Mouse (Mus musculus) right cerebral cortex, postnatal 36 days (tissue): Measurements from ENCODE around the gene Ccr8.

Experiments
- DNase-seq, 2 experiments: peaks; one replicate each; pipeline ENCODE4 v3.0.0; 2022; ENCODE audit warnings: low spot score in 2 of 2, mixed read lengths in 1 of 2

Ccr8 gene

GRCm38 (mm10) chr9:120091696-120092238 is at the start of gene Ccr8:
TSS of gene Ccr8 (plus strand) at chr9:120092114.
- DNase-seq, result no peak

DNA sequence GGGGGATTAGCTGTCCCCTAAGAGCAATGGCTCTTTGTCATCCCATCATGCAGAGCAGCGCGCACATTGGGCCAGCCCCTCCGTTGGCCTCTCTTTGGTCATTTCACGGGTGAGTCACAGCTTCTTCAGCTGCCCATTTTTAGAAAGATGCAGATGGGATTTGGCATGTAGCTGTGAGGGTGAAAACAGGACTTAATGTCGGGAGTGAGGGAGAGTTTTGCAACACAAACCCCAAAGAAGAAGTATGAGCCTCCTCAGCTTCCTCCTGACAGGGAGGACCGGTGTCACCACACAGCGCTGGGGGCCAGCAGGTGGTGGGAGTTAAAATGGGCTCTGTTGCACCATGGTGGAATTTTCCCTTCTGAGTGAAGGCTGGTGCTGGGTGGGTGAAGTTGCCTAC is 48.8 kb upstream of the Ccr8 start:
- DNase-seq, result no peak

DNA sequence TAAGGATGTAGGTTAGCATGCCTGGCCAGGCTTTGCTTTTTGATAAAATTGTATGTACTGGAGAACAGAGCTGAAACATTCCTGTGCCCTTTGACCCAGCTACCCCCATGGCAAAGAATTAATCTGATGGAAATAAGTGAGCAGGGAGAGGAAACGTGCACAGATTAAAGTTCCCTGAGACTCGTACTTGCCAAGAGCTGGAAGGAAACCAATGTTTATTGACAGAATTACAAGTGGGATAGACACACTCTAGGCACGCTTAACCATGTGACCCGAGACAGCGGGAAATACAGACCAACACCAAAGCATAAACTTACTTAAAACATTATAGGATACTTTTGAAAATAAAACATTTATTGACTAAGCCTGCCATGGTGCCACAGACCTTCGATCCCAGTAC is 43.4 kb upstream of the Ccr8 start:
- DNase-seq, result no peak

DNA sequence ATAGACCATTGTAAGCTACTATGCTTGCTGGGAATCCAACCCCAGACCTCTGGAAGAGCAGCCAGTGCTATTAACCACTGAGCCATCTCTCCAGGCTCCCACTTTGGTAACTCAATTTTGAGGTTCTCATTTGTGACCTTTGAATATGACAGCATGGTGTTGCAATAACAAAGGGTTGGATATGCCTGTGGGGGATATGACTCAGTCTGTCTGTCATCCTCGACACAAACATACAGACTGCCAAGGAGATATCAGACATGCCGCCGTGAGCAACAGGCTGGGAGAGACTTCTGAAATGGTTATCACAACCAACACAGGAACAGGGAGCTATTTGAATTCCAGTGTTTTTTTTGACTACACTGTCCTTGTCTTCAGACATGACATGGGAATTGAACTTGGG is 42.5 kb upstream of the Ccr8 start:
- DNase-seq, result no peak

DNA sequence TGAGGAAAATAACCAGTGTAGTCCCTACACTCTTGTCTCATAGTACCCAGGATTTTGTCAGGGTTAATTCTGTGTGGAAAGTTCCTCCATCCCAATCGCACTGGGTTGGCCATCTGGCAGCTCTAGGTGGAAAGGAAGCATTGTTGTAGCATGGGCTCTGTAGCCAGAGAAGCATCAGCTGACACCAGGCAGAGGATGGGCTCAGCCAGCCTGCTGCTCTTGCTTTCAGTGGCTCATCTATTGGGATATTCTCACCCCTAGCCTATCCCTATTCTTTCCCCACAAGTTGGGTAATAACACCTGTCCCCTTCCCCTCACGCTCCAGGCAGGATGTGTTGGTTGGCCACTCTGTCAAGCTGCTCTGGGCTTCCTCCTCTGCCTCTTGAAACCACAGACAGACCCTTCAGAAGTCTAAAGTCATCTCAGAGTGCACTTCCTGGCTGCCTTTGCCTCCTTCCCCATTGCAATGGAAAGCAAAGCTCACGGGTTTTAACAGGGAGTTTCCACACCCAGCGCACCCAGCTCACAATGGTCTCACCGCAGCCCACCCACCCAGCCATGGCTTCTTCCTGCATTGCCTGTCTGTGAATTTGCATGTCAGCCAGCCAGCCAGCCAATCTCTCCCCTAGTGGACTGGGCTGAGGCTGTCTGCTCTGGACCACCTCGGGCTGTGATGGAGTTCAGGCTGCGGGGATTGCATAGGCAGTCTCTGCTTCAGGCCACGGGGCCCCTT is 37.2 kb upstream of the Ccr8 start:
- DNase-seq, result peak in 1 of 2 experiments; percentile 13

DNA sequence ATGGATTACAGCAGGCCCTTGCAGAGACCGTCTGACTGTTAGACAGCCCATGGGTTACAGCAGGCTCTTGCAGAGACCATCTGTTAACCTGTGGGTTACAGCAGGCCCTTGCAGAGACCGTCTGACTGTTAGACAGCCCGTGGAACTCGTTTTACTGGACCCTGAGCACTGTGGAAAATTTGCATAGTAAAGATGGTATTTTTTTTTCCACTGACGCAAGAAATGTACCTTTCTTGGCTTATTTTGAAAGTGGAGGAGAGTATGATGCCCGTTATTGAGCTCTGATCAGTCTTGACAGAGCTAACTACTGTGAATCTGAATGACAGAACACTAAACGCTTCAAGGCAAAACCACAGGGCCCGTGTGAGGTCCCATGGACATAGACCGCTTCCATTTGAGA is 35.7 kb upstream of the Ccr8 start:
- no peak for DNase-seq

GRCm38 (mm10) chr9:120058730-120059129 is 33.2 kb upstream of the Ccr8 start:
- DNase-seq, result no peak

DNA sequence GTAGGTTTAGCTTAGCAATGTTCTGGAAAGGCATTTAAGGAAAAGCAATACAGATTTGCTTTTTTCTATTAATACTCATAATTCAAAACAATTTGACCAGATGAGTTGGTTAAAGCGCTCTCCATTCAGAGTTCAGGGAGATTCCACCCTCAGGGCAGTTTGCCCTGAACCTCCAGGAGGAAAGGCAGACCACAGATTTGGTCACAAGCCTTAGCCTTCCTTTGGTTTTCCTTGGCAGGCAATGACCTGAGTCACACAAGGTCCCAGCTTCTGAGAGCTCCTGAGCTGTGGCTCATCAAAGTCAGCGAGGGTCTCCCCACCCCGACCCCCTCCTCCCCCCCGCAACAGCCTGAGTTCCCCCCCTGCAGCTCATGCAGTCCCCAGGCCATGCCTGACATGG is 27.6 kb upstream of the Ccr8 start:
- no peak for DNase-seq

DNA sequence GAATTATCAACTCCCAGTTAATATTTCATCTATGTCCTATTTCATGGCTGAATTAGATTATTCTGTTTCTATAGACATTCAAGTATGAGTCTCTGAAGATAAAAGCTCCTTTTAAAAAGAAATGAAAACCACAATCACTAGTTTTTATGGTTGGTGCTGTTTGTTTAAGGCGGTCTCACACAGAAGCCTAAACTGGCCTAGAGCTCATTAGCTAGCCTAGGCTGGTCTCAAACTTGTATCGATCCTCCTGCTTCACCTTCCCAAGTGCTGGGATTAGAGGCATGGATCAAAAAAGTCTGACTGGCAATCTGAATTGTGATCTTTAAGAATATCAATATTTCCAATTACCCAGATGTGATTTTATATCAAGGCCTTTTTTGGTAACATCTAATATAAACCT is 24.3 kb upstream of the Ccr8 start:
- no peak for DNase-seq

- DNase-seq, result no peak
These were observed 23.9 kb upstream of the Ccr8 start for GRCm38 (mm10) chr9:120068047-120068446.

DNA sequence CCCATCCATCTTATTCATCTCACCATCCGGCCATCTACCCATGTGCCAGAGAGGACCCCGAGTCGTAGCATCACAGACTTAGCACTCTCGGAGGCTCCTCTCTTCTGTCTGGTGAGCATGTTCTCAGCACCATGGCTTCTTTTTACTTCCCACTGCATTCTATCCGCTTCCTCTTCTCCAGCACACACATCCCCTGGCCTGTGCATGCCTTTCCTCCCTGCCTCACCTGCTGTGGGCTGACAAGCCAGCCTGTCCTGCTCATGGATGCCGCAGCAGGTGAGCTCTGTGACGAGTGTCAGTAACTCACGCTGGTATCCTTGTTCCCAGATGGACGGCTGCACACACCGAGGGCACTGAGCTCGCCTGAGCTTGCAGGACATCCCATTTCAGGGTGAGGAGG is 22.1 kb upstream of the Ccr8 start, which contains the start of gene Cx3cr1:
Gene Cx3cr1, minus strand, starts transcription at position 101 of the 400 bp plus-strand sequence.
- no peak for DNase-seq

DNA sequence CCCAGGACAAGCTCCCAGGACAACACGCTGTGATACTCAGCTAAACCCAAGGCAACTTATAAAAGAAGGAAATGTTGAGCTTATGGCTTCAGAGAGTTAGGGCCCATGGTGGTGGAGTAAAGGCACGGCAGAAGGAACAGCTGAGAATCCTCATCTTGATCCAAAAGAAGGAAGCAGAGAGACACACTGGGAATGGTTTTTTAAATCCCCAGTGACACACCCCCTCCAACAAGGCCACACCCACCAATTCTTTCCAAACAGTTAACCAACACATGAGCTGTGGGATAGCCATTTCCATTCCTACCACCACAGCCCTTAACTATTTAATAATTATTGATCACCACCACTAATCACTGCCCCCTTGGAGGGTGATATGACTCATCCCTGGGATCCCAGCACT is 20.7 kb upstream of the Ccr8 start:
- DNase-seq, result no peak

DNA sequence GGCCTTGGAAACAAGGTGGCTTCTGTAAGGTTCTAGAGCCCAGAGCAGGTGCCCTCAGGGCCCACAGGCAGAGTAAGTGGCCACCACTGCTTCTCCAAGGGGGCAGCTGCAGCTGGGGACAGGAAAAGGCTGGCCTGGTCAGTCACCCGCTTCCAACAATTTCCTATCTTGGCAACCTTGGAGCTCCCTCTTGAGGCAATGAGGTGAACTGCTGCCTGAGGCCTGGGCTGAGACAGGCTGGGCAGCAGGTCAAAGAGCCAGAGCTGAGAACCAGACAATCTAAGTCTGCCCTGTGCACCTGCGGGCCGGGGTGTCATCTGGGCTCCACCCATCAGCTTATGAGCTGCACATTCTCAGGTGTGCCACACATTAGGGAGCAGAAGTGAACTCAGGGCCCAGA is 18.7 kb upstream of the Ccr8 start:
- DNase-seq, result peak; percentile 36 to 50

DNA sequence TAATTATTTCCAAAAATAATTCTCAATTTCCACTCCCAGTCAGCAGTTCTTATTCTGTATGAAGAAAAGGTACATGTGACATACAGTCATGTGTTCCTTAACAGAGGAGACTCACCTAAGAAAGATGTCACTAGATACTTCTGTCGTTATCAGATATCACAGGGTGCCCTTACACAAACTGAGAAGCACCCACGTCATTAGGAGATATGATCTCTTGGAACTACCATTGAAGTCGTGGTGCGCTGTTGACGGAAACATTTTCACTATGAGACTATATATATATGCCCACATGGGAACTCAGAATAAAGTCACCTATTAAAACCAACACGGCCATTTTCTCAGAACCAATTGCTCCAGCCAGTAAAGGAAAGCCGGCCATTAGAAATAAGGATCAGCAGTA is 17.4 kb upstream of the Ccr8 start:
- DNase-seq, result no peak

DNA sequence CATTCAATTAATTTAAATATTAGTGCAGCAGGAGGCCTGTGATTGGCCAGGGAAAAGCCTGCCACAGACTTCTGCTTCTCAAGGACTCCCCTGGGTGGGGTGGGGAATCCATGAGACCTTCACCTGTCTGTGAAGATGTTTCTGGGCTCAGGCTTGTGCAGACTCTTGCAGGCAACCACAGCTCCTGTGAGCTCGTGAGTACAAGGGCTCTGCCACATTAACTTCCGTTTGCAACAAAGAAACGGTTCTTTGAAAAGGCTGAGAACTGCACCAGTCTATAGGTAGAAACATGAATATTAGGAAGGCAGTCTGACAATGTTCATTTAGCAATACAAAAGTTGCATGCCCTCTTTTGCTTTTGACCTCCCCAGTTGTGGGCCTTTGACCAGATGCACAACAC is 13.7 kb upstream of the Ccr8 start:
- no peak for DNase-seq

DNA sequence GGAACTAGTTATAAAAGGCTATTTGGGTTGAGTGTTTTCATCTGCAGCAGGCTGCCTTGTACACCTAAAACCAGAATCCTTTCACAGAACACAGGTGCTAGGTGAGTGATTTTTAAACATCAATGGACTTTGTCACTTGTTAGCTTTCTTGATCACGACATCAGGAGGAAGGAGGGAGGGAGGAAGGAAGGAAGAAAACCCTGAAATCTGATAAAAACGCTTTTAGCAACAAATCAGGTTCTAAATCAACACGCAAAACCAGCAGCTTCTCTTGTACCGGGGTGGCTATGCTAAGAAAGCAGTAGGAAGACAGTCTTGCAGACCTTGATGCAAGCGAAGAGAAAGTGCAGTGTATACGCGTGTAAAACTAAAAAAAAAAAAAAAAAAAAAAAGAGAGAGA is 12.0 kb upstream of the Ccr8 start:
- DNase-seq, result no peak

DNA sequence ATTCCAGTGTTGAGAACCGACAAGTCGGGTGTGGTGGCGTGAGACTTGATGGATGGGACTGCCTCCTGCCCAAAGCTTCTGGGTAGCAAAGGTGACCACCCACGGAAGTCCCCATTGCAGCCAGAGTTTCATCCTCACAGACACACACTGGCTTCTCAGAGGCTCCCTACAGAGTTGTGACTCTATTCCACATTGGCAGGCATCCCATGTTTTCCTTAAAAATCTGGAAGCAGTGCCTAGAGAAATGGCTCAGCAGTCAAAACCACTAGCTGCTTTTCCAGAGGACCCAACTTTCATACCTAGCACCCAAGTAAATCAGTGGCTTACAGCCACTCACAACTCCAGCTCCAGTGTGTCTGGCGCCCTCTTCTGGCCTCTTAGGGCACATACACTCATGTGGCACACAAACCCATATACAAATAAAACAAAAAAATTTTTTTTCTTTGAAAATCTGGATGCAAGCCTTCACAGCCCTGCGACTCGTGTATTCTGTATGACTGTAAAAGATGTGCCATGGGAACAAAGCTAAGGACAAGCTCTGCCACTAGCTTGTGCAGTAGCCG is 11.3 kb upstream of the Ccr8 start:
- DNase-seq, result peak; percentile 22 to 23

GRCm38 (mm10) chr9:120081247-120081646 is 10.7 kb upstream of the Ccr8 start:
- DNase-seq, result no peak

DNA sequence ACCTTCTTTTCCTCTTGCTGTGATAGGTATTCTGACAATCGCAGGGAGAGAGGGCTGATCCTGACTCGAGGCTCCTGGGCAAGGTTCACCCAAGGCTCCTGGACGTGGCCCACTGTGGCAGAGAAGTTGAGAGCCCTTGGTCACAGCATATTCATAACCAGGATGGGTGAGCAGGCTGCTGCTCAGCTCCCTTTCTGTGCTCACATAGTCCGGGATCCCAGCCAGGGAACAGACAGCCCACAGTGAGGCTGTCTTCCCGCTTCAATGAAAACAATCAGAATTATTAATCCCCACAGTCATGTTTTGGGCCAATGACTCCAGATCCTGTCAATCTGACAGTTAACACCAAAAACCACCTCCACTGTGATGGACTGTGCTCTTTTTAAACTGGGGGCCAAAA is 9.9 kb upstream of the Ccr8 start:
- peak in 1 of 2 experiments; percentile 6 for DNase-seq

DNA sequence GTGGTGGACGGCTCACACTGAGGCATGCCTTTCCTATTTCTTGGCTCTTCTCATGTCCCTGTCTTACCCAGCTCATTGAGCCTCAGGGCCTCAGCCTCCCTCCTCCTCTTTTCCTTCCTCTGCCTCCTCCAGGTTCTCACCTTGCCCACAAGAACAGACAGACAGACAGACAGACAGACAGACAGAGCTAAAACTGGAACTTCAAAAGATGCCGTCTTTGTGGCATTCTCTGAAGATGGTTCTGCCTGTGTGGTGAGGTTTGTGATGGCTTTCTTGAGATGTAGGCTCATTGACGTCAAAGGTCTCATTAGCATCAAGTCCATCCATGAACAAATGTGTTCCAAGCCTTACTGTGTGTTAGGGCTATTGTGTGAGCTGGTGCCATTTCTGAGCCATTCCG is 9.2 kb upstream of the Ccr8 start:
- DNase-seq, result no peak

DNA sequence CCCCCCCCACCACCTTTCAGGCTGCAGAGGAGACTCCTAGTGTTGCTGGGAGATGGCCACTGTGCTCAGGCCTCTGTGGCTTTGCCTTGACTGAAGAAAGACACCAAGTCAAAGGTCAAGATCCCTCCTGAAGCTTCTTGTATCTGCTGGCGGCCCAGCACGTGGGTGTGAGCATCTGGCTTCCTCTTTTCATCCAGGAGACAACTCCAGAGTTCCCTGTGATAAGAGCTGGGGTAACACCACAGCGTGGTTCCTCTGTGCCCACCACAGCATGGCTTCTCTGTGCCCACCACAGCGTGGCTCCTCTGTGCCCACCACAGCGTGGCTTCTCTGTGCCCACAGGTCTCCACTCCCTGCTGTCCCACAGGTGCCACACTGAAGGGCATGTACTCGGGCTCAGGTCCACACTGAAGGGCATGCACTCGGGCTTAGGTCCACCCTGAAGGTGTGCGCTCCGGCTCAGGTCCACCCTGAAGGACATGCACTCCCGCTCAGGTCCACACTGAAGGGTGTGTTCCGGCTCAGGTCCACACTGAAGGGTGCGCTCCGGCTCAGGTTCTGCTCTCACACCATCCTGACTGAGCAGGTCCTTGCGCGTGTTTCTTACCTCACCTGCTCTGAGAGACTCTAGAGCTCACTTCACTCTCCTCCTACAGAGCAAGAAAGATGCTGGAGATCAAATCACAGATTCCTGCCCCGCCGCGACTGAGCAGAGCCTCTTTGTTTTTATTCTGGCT is 8.6 kb upstream of the Ccr8 start:
- no peak for DNase-seq

- no peak for DNase-seq
These were observed 7.5 kb upstream of the Ccr8 start for GRCm38 (mm10) chr9:120084406-120084805.

DNA sequence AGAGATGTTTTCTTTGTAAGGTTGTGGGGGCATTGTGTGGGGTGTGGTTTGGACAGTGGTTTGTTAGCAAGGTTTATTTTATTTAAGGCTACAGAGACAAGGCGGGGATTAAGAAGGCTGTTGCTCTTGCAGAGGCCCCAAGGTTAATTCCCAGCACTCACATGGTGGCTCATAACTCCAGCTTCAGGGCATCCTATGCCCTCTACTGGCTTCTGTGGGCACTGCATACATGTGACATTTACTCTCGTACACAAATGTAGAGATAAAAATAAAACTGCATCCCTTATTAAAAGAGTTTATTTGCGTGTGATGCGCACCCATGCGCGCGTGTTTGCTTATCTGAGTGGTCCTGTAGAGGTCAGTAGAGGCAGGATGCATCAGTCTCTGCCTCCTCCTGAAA is 2.8 kb upstream of the Ccr8 start:
- no peak for DNase-seq
